Mouse (Mus musculus) olfactory bulb, adult 2 months (tissue): Measurements from ENCODE around the gene Jag2.

ENCODE experiments used
- CTCF ChIP-seq: fragments of 200-500 bp; IDR thresholded peaks from 2 replicates; pipeline ENCODE4 v1.5.1; 2012; ENCODE audit warnings: low read depth, mild to moderate bottlenecking, low read length, moderate library complexity; ENCODE audit not compliant: insufficient read depth
- POLR2A ChIP-seq: fragments of 200-500 bp; IDR thresholded peaks from 2 replicates; pipeline ENCODE4 v1.6.1; 2012; ENCODE audit warnings: mild to moderate bottlenecking, low read depth, low read length, moderate library complexity; ENCODE audit not compliant: insufficient read depth

DNA sequence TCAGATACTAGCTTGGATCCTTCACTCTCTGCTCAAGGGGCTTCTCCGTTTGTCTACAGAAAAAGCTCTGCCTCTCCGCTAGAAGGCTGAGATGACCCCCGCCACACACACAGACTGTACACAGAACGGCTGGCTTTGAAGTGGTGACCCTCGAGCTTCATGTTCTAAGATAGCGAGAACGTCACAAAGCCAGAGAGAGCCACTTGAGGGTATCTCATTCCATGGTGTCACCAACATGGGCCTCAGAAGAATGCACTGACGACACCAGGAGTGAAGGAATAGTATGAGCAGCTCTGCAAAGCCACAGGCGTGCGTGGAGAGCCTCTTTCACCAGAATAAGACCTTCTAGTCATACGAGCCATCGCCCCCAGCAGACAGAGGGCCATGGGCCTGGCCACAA, 8.1 kb downstream of the Jag2 start:
- TF ChIP-seq CTCF (no peak), POLR2A (no peak)
